Mouse (Mus musculus) lung, adult 2 months (tissue): ENCODE data around the gene Ccin.

Experiments used
- CTCF ChIP-seq: fragments of 200-500 bp; IDR thresholded peaks from 2 replicates; pipeline ENCODE4 v1.5.1; 2011; ENCODE audit warnings: mild to moderate bottlenecking, low read length, control low read depth; ENCODE audit not compliant: insufficient read depth
- POLR2A ChIP-seq: fragments of 200-500 bp; IDR thresholded peaks from 2 replicates; pipeline ENCODE4 v1.6.1; 2011; ENCODE audit warnings: low read depth, mild to moderate bottlenecking, control low read depth, low read length, borderline replicate concordance; ENCODE audit errors: extremely low read depth

- TF ChIP-seq POLR2A, result no peak
- TF ChIP-seq CTCF, result no peak
These were observed 32.8 kb downstream of the Ccin start for GRCm38 (mm10) chr4:44016071-44016470.
